Mouse (Mus musculus): Measurements from ENCODE around the gene Pard3. TPM values are rescaled to one million over a fixed set of nuclear protein-coding genes. Genes with fewer than 3 reads are reported as not detected.

Gene Pard3
- total RNA-seq (2021), result 10 to 100 TPM; 14.4 to 21.6 TPM

DNA sequence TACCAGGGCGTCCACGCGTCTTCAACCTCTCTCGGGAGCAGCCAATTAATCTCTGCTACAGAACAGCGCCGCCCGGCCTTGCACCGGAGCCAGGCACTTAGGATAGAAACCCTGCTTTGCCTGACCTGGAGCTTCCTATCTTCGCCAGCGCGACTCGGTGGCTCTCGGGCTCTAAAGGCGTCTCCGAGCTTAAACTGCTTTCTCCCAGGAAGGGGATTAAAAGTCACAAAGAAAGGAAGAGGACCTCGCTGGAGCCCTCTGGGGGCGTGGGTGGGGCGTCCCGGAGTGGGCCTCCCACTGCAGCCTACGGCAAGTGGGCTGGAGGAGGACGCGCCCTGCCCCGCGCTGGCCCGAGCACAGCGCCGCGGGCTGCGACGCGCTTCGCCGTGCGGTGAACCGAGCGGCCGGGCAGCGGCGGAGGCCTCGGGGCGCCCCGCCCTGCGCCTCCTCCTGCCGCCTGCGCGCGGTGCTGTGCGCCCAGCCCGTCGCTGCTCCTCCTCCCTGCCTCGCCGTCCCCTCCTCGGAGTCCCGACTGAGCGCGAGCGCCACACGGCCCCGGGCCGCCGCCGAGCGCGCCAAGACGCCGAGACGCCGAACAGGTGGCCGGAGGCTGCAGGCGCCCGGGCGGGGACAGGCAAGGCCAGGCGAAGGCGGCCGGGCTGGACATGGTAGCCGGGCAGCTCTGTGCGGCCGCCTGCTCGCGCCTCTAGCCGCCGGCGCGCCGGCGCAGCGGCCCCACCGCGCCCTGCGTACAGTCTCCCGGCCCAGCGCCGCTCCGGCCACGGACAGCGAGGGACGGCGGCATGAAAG, at the start of gene Pard3:
Gene Pard3 (plus strand): TSS at position 343 of the 810 bp plus-strand sequence.
- DNase-seq (ENCODE audit: low spot score in 2 of 2), result peak; percentile 48 to 52
- intact Hi-C loops (cut with DNase I), result loop anchor here (2.0 to 5.0 kb wide), 2 partner anchors 75 to 76 kb away; no protein-coding TSS in a partner anchor

- intact Hi-C loops (cut with DNase I), result no loop called here
- DNase-seq (ENCODE audit: low spot score in 2 of 2), result no peak
These were observed 41.9 kb upstream of the Pard3 start for GRCm38 (mm10) chr8:127021830-127022229.

DNA sequence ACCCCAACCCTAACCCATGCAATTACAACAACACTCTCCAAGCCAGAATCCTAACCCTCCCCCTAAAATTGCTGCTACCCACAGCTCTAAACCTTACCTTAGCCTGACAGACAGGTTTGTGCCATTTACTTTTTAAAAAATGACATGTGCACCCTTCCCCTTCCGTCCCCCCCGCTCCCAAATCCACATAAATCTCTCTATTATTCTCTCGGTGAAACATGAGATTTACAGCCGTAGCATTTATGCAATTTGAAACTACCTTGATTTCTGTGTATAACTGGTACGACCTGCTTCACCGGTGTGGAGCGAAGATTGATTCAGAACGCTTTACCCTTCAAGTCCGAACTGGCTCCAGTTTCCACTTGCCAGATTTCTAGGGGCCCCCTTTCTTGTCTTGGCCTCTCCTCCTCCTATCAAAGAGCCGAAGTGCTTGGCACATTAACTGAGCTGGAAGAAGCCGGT, 38.4 kb upstream of the Pard3 start:
- no peak for DNase-seq (ENCODE audit: low spot score in 2 of 2)
- intact Hi-C loops (cut with DNase I), result no loop called here

- DNase-seq (ENCODE audit: low spot score in 2 of 2), result no peak
- intact Hi-C loops (cut with DNase I), result no loop called here
These were observed 37.9 kb upstream of the Pard3 start for GRCm38 (mm10) chr8:127025775-127026174.

DNA sequence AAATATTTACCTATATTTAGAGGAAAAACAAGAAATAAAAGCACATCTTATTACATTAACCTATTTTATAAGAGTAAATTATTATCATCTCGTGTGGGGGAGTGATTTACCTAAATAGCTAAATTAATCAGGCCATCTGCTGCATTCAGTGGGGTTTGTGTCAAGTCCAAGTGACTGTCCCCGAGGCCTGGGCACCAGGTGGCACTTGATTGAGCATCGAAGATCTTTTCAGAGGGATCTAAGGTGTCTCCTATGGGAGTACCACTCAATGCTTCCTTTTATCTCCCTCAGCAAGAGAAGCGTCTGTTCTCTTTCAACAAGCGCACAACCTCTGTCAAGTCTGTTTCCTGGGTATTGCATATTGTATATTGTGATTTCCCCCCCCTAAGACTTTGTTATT, 32.2 kb upstream of the Pard3 start:
- DNase-seq (ENCODE audit: low spot score in 2 of 2), result no peak
- intact Hi-C loops (cut with DNase I), result no loop called here

DNA sequence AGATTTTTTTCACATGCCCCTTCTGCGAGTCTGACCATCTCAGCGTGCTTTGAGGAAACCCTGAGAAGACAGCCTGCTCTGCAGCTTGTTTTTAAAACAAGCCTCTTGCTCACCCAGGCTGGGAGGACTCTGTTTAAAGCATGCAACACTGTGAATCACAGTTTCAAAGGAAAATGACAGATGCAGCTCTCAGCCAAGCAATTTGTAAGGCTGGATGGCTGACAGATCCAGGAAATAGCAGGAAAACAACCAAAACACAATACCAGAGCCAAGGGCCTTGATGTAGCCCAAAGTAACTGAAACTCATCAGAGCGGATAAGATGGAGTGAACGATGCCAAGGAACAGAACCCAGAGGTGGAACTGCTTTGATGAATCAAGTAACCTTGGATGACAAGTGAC, 24.8 kb upstream of the Pard3 start:
- intact Hi-C loops (cut with DNase I), result no loop called here
- peak; percentile 11 to 54 for DNase-seq (ENCODE audit: low spot score in 2 of 2)

GRCm38 (mm10) chr8:127049996-127050395, 13.7 kb upstream of the Pard3 start:
- no peak for DNase-seq (ENCODE audit: low spot score in 2 of 2)
- intact Hi-C loops (cut with DNase I), result loop anchor here (5.0 kb wide), 1 partner anchor 53 kb away; no protein-coding TSS in a partner anchor

- DNase-seq (ENCODE audit: low spot score in 2 of 2), result no peak
- intact Hi-C loops (cut with DNase I), result no loop called here
These were observed 11.6 kb upstream of the Pard3 start for GRCm38 (mm10) chr8:127052132-127052531.

GRCm38 (mm10) chr8:127055081-127055480, 8.6 kb upstream of the Pard3 start:
- intact Hi-C loops (cut with DNase I), result no loop called here

DNA sequence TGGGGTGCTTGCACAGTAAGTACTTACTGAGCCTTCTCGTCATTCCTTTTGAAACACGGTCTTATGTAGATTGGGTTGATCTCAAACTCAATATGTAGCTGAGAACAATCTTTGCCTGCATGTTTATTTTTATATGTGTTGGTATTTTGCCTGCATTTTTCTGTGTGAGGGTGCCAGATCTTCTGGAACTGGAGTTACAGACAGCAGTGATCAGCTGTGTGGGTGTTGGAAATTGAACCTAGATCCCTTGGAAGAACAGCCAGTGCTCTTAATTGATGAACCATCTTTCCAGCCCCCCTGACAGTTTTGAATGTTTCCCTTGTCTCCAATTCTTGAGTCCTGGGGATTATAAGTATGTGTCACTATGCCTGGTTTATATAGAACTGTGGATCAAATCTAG, 4.9 kb upstream of the Pard3 start:
- peak in 1 of 2 experiments; percentile 5 for DNase-seq (ENCODE audit: low spot score in 2 of 2)

More at GRCm38 (mm10) chr8:127055081-127055480, 8.6 kb upstream of the Pard3 start:
- no peak for DNase-seq (ENCODE audit: low spot score in 2 of 2)

DNA sequence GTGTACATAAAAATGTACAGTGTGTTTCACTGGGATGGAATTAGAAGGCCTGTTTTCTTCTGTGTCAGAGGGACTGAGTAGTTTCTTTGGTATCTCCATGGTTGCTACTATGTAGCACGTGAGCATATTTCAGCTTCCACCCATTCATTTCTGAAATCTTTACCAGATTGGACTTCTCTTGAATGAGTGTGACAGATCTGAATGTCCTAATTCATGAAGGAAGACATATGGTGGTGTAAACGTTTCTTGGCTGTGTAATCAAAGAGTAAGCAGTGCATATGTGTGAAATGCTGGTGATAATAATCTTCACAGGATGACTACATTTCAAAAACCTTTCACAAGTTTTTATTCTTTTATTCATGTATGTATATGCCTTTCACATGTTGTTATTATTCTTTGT, 3.9 kb upstream of the Pard3 start:
- no peak for DNase-seq (ENCODE audit: low spot score in 2 of 2)
- intact Hi-C loops (cut with DNase I), result loop anchor here (5.0 kb wide), 1 partner anchor 73 kb away; no protein-coding TSS in a partner anchor

More for the DNA sequence above, 4.9 kb upstream of the Pard3 start:
- intact Hi-C loops (cut with DNase I), result no loop called here

DNA sequence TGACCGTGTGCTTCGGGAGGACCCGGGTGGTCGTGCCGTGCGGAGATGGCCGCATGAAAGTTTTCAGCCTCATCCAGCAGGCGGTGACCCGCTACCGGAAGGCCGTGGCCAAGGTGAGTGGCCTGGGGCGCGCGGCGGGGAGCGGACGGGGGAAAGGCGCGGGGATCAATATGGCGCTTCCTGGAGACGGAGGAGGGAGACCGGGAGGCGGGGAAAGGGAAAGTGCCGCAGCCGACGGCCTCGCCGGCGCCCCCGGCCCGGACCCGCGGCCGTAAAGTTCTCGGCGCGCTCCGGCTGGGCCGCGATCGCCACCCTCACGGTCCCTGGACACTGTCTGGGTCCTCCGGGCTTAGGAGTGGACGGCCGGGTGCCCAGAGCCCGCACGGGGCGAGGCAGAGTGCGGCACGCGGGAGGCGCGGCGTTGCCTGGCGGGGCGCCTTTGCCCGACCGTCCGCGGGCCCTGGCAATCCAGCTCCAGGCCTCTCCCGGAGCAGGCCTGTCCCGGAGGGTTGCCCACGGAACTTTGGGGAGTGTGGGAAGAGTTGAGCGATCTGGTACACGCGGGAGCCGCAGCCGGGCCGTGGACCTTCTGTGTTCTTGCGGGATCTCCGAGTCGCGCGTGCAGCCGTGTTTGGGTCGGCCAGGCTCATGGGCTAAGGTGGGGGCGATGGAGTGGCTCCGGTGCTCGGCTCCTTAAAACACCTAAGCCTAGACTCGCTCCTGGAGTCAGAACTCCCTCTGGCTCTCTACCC, 844 bp downstream of the Pard3 start:
- intact Hi-C loops (cut with DNase I), result loop anchor here (5.0 kb wide), 1 partner anchor 77 kb away; no protein-coding TSS in a partner anchor
- DNase-seq (ENCODE audit: low spot score in 2 of 2), result peak; percentile 3 to 31

DNA sequence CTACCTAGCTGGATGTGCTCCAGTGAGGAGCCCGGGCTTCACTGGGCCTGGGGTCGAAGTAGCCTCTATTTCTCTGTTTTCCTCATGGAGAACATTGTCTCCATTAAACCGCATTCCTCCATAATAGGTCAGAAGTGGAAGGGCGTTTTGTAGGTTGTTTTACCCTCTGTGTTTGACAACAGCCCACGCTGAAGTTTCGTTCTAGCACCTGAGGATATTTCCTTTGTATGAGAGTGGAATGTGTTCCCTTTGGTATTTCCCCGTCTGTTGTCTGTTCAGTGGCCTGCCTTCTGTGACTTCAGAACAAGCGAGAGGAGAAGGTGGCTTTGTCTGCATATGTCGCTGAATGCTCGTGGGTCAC, 1.4 kb downstream of the Pard3 start:
- intact Hi-C loops (cut with DNase I), result no loop called here
- DNase-seq (ENCODE audit: low spot score in 2 of 2), result no peak

- no peak for DNase-seq (ENCODE audit: low spot score in 2 of 2)
- intact Hi-C loops (cut with DNase I), result no loop called here
These were observed 2.1 kb downstream of the Pard3 start for GRCm38 (mm10) chr8:127065791-127066190.

DNA sequence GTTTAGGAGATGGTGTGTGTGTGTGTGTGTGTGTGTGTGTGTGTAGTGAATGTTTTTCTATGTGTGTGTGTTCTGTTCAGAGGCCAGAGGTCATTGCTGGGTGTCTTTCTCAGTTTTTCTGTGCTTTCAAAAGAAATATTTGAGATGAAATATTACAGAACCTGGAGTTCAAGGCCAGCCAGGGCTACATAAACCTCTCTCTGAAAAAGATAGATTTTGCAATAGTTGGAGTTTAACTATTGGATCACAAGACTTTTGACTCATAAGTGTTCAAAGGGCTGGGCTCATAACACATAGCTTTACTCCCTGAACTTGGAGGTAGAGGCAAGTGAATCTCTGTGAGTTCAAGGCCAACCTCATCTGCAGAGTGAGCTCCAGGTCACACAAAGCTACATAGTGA, 2.8 kb downstream of the Pard3 start:
- no peak for DNase-seq (ENCODE audit: low spot score in 2 of 2)
- intact Hi-C loops (cut with DNase I), result no loop called here

DNA sequence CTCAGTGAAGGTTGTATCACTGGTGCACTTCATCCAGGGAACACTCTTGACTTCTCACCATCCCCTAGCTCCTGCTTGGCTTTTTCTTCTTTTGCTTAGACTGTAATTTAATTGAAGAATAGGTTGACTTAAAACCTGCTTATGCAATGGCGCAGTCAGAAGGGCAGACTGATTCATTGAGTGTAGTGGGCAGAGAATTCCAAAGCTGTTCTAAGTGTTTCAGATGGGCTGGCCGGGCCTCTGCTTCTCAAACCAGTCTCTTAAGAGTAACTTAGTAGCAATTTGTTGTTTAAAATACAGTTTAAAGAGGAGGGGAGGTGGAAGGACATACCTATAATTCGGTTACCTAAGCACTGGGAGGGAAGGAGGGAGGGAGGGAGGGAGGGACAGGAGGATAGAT, 5.0 kb downstream of the Pard3 start:
- no peak for DNase-seq (ENCODE audit: low spot score in 2 of 2)
- intact Hi-C loops (cut with DNase I), result no loop called here

DNA sequence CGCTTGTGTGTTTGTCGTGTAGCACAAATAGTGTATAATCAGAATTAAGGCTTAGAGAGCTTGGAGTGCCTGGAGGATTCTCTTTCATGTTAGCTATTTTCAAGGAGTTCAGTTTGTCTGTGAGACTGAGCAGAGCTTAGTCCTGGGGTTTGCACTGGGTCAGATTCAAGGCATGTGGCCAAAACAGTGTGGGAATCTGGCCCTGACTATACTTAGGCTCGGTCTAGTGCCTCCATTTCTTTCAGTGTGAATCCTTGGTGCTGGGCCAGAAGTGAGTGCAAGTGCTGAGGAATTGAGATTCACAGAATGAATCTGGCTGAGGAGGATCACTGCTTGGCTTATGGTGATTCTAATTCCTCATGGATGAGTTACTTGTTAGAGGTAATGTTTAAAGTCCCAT, 6.5 kb downstream of the Pard3 start:
- DNase-seq (ENCODE audit: low spot score in 2 of 2), result no peak
- intact Hi-C loops (cut with DNase I), result no loop called here

DNA sequence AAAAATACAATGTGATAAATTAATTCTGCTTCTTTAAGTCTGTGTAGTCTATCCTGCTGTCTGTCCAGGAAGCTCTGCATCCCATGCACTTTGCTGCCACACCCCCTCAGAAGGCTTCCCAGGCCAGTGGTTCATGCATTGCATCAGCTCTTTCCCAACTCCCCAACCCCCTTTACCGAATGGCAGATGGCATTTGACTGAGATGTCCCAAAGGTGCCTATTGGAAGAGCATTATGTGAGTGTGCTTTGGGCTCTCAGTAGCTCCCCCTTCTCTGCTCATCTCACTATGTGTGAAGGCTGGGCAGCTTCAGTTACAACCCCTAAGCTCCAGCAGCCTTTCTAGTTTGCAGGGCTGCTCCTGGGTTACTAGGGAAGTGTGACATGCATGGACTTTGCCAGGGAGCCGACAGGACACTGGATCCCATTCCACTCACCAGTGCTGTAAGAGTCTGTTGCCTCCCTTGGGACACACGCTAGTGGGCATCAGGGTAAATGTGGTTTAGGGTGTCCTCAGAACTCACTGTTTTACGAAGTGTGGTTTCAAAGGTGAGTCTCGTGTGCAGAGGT, 9.4 kb downstream of the Pard3 start:
- DNase-seq (ENCODE audit: low spot score in 2 of 2), result no peak
- intact Hi-C loops (cut with DNase I), result no loop called here

- no peak for DNase-seq (ENCODE audit: low spot score in 2 of 2)
- intact Hi-C loops (cut with DNase I), result no loop called here
These were observed 12.8 kb downstream of the Pard3 start for GRCm38 (mm10) chr8:127076511-127076910.

- no peak for DNase-seq (ENCODE audit: low spot score in 2 of 2)
- intact Hi-C loops (cut with DNase I), result no loop called here
These were observed 15.6 kb downstream of the Pard3 start for GRCm38 (mm10) chr8:127079244-127079805.
